Mouse (Mus musculus) heart, embryonic 14.5 days (tissue): ENCODE measurements around the gene Nipal1. TPM values are rescaled to one million over a fixed set of nuclear protein-coding genes. Genes with fewer than 3 reads are reported as not detected.

Experiments
- ATAC-seq: fragments of 200-750 bp; cut with Nextera tagmentation; 2 replicates; pipeline ENCODE4 v1.8.0; 2017; ENCODE audit warnings: low read depth, moderate TSS enrichment; ENCODE audit not compliant: insufficient number of reproducible peaks, insufficient read depth, low FRiP score
- H3K27ac ChIP-seq, 2 experiments: fragments of 200-500 bp in 1 of 2; fragments of 300-500 bp in 1 of 2; sonication (generic) in 1 of 2; replicated peaks in 1 of 2; 2 replicates each; pipeline ENCODE4 v1.5.1; 2012 to 2014; ENCODE audit warnings: low read depth in 2 of 2, low read length in 2 of 2, control low read depth in 1 of 2, mild to moderate bottlenecking in 1 of 2, mixed read lengths in 1 of 2; ENCODE audit not compliant: control insufficient read depth in 1 of 2, insufficient read depth in 1 of 2
- H3K27me3 ChIP-seq: fragments of 300-500 bp; sonication (generic); 2 replicates; pipeline ENCODE4 v1.6.1; 2014; ENCODE audit warnings: mild to moderate bottlenecking, low read length, control low read depth; ENCODE audit not compliant: control insufficient read depth, insufficient read depth
- H3K36me3 ChIP-seq: fragments of 300-500 bp; sonication (generic); 2 replicates; pipeline ENCODE4 v1.6.1; 2014; ENCODE audit warnings: mild to moderate bottlenecking, control low read depth, low read length, mixed read lengths; ENCODE audit not compliant: control insufficient read depth, insufficient read depth
- H3K4me1 ChIP-seq, 2 experiments: fragments of 200-500 bp in 1 of 2; fragments of 300-500 bp in 1 of 2; sonication (generic) in 1 of 2; 2 replicates each; pipeline ENCODE4 v1.6.1; 2012 to 2014; ENCODE audit warnings: low read length in 2 of 2, control low read depth in 1 of 2, mixed read lengths in 1 of 2; ENCODE audit not compliant: control insufficient read depth in 2 of 2, insufficient read depth in 2 of 2
- H3K4me2 ChIP-seq: fragments of 300-500 bp; sonication (generic); 2 replicates; pipeline ENCODE4 v1.6.1; 2014; ENCODE audit warnings: mild to moderate bottlenecking, low read length
- H3K4me3 ChIP-seq, 2 experiments: fragments of 200-500 bp in 1 of 2; fragments of 300-500 bp in 1 of 2; sonication (generic) in 1 of 2; 2 replicates each; pipeline ENCODE4 v1.5.1; 2012 to 2014; ENCODE audit warnings: low read length in 2 of 2, mild to moderate bottlenecking in 2 of 2, control low read depth in 1 of 2, low read depth in 1 of 2, moderate library complexity in 1 of 2; ENCODE audit not compliant: control insufficient read depth in 1 of 2, insufficient read depth in 1 of 2
- H3K9ac ChIP-seq: fragments of 300-500 bp; sonication (generic); 2 replicates; pipeline ENCODE4 v1.6.1; 2014; ENCODE audit warnings: mild to moderate bottlenecking, low read length
- H3K9me3 ChIP-seq: fragments of 300-500 bp; sonication (generic); 2 replicates; pipeline ENCODE4 v1.6.1; 2016; ENCODE audit warnings: low read length, control low read depth; ENCODE audit not compliant: control insufficient read depth
- WGBS: fragments of 180-500 bp; shearing (Covaris S2); extraction: QIAGEN DNeasy Blood & Tissue Kit; methylation state at CpG from one replicate; pipeline ENCODE4 v1.1.7; 2014; 5-methylcytosine and 5-hydroxymethylcytosine counted together
- polyA plus RNA-seq: library from polyadenylated mRNA; unstranded; fragments of >200 nt; fragmentation: Nextera tagmentation; extraction: Ambion mirVana; gene quantifications from 2 replicates; pipeline ENCODE4 v1.2.1, GENCODE M21; 2014

The Nipal1 gene
- polyA plus RNA-seq, 1 experiment from 2014 or later: not detected

- peaks cover 3 to 8% of the 10 kb centered on the region in 2 experiments; a peak in 3 of 4 replicates for H3K4me1 ChIP-seq
- no peak overlapping the region for H3K4me3 ChIP-seq
- H3K36me3 ChIP-seq: no peaks in the 10 kb centered on the region
- H3K4me2 ChIP-seq: no peak overlapping the region
- ATAC-seq: no peak
- H3K27me3 ChIP-seq: peaks cover 39% of the 10 kb centered on the region
- no peak overlapping the region for H3K27ac ChIP-seq
- WGBS: 74% methylated on average over 9 of the region's 9 CpGs
- no peak overlapping the region for H3K9ac ChIP-seq
- H3K9me3 ChIP-seq: no peaks in the 10 kb centered on the region
Measured at GRCm38 (mm10) chr5:72648987-72649735, 1.6 kb downstream of the Nipal1 start.

GRCm38 (mm10) chr5:72653068-72653674 is 5.6 kb downstream of the Nipal1 start:
- ATAC-seq: no peak
- Histone ChIP-seq H3K27me3 (peaks cover 13% of the 10 kb centered on the region), H3K4me1 (peaks cover 0 to 1% of the 10 kb centered on the region in 2 experiments; a peak in 2 of 4 replicates), H3K4me3 (no peak overlapping the region), H3K9me3 (no peaks in the 10 kb centered on the region), H3K36me3 (no peaks in the 10 kb centered on the region), H3K27ac (no peak overlapping the region), H3K4me2 (no peak overlapping the region), H3K9ac (no peak overlapping the region)
- WGBS: 77% methylated on average over 10 of the region's 10 CpGs

- H3K4me1 ChIP-seq: 0 out of 4 replicates have a peak, but pooled peaks cover 0 to 2% of the 10 kb centered on the region in 2 experiments
- no peak overlapping the region for H3K9ac ChIP-seq
- 67% methylated on average over 7 of the region's 7 CpGs for WGBS
- H3K27ac ChIP-seq: no peak overlapping the region
- H3K4me2 ChIP-seq: no peak overlapping the region
- no peaks in the 10 kb centered on the region for H3K9me3 ChIP-seq
- no peak overlapping the region for H3K4me3 ChIP-seq
- no peaks in the 10 kb centered on the region for H3K36me3 ChIP-seq
- no peaks in the 10 kb centered on the region for H3K27me3 ChIP-seq
- no peak for ATAC-seq
Measured at GRCm38 (mm10) chr5:72656270-72656791, 8.7 kb downstream of the Nipal1 start.

- no peak overlapping the region for H3K27ac ChIP-seq
- H3K27me3 ChIP-seq: no peaks in the 10 kb centered on the region
- WGBS: 81% methylated on average over 13 of the region's 13 CpGs
- no peak overlapping the region for H3K9ac ChIP-seq
- no peaks in the 10 kb centered on the region for H3K36me3 ChIP-seq
- H3K4me1 ChIP-seq: 0 out of 4 replicates have a peak, but pooled peaks cover 0 to 4% of the 10 kb centered on the region in 2 experiments
- no peak for ATAC-seq
- no peaks in the 10 kb centered on the region for H3K9me3 ChIP-seq
- H3K4me3 ChIP-seq: no peak overlapping the region
- H3K4me2 ChIP-seq: no peak overlapping the region
Measured at GRCm38 (mm10) chr5:72658375-72658774, 10.8 kb downstream of the Nipal1 start.

- H3K4me1 ChIP-seq: 0 out of 4 replicates have a peak, but pooled peaks cover 0 to 4% of the 10 kb centered on the region in 2 experiments
- ATAC-seq: no peak
- H3K9ac ChIP-seq: no peak overlapping the region
Measured at GRCm38 (mm10) chr5:72661051-72661781, 13.6 kb downstream of the Nipal1 start.

GRCm38 (mm10) chr5:72664126-72664525 is 16.5 kb downstream of the Nipal1 start:
- Histone ChIP-seq H3K9ac (no peak overlapping the region), H3K36me3 (no peaks in the 10 kb centered on the region), H3K4me3 (no peak overlapping the region), H3K27me3 (no peaks in the 10 kb centered on the region), H3K4me1 (0 out of 4 replicates have a peak, but pooled peaks cover 0 to 4% of the 10 kb centered on the region in 2 experiments), H3K4me2 (no peak overlapping the region), H3K27ac (no peak overlapping the region), H3K9me3 (no peaks in the 10 kb centered on the region)
- no peak for ATAC-seq
- WGBS: 91% methylated on average over 5 of the region's 5 CpGs

More at GRCm38 (mm10) chr5:72661051-72661781, 13.6 kb downstream of the Nipal1 start:
- Histone ChIP-seq H3K4me2 (no peak overlapping the region), H3K27me3 (no peaks in the 10 kb centered on the region), H3K36me3 (no peaks in the 10 kb centered on the region), H3K4me3 (no peak overlapping the region), H3K9me3 (no peaks in the 10 kb centered on the region), H3K27ac (no peak overlapping the region)
- WGBS: 49% methylated on average over 6 of the region's 6 CpGs

GRCm38 (mm10) chr5:72664854-72665253 is 17.3 kb downstream of the Nipal1 start:
- H3K4me1 ChIP-seq: 0 out of 4 replicates have a peak, but pooled peaks cover 0 to 4% of the 10 kb centered on the region in 2 experiments
- H3K27ac ChIP-seq: no peak overlapping the region
- H3K4me2 ChIP-seq: no peak overlapping the region
- no peaks in the 10 kb centered on the region for H3K36me3 ChIP-seq
- H3K9ac ChIP-seq: no peak overlapping the region
- no peak for ATAC-seq
- no peaks in the 10 kb centered on the region for H3K27me3 ChIP-seq
- no peak overlapping the region for H3K4me3 ChIP-seq
- WGBS: 42% methylated on average over 3 of the region's 3 CpGs
- no peaks in the 10 kb centered on the region for H3K9me3 ChIP-seq
